ENCODE assay signal across 8 mouse cellular contexts in genomic region chr9:114933723-114934171, GRCm38 (mm10). TPM values are rescaled to one million over a fixed set of nuclear protein-coding genes. Genes with fewer than 3 reads are reported as not detected.
DNase-seq lines count a peak whose midpoint lies in the region; ATAC-seq and TF ChIP-seq lines count a peak whose summit lies in the region.

Gpd1l (minus strand) TSS chr9:114933987.

- H3K9me3 ChIP-seq in forebrain, embryonic 10.5 days = no peaks in the 10 kb centered on the region
- no peaks in the 10 kb centered on the region for H3K9me3 ChIP-seq in heart, embryonic 15.5 days (replicated peaks)
- H3K9me3 ChIP-seq in liver, embryonic 14.5 days (ENCODE audit: control insufficient read depth, low read length) = no peaks in the 10 kb centered on the region
- H3K9me3 ChIP-seq in neural tube, embryonic 11.5 days (ENCODE audit: control insufficient read depth, low read length) = no peaks in the 10 kb centered on the region
- no peaks in the 10 kb centered on the region for H3K9me3 ChIP-seq in stomach, postnatal 0 days (ENCODE audit: control insufficient read depth, low read length)

- TF ChIP-seq CTCF in liver, embryonic 14.5 days (IDR thresholded peaks at IDR 0.05; ENCODE audit: low read depth) = no peak
- TF ChIP-seq CTCF in stomach, postnatal 0 days (IDR thresholded peaks at IDR 0.05; ENCODE audit: low read depth) = no peak

- under 1% methylated on average over 30 of the region's 30 CpGs for WGBS in forebrain, embryonic 10.5 days
- WGBS in heart, embryonic 15.5 days = under 1% methylated on average over 30 of the region's 30 CpGs
- under 1% methylated on average over 30 of the region's 30 CpGs for WGBS in liver, embryonic 14.5 days (ENCODE audit: insufficient replicate concordance)
- WGBS in neural tube, embryonic 11.5 days = 1% methylated on average over 26 of the region's 30 CpGs
- under 1% methylated on average over 30 of the region's 30 CpGs for WGBS in stomach, postnatal 0 days

- H3K36me3 ChIP-seq in forebrain, embryonic 10.5 days (replicated peaks) = no peaks in the 10 kb centered on the region
- no peaks in the 10 kb centered on the region for H3K36me3 ChIP-seq in heart, embryonic 15.5 days
- H3K36me3 ChIP-seq in liver, embryonic 14.5 days (replicated peaks; ENCODE audit: control insufficient read depth, insufficient read depth, low read depth) = no peaks in the 10 kb centered on the region
- no peaks in the 10 kb centered on the region; the same call in 1 of the 2 replicates for H3K36me3 ChIP-seq in neural tube, embryonic 11.5 days (ENCODE audit: control insufficient read depth, insufficient read depth, low read length)
- H3K36me3 ChIP-seq in stomach, postnatal 0 days (ENCODE audit: control insufficient read depth, insufficient read depth, low read length) = no peaks in the 10 kb centered on the region

- peak within 1 kb of the TSS; percentile 80 for H3K27ac ChIP-seq in forebrain, embryonic 10.5 days
- H3K27ac ChIP-seq in heart, embryonic 15.5 days = peak within 1 kb of the TSS; percentile 89
- H3K27ac ChIP-seq in liver, embryonic 14.5 days = no peak within 1 kb of the TSS
- peak within 1 kb of the TSS; percentile 34 for H3K27ac ChIP-seq in neural tube, embryonic 11.5 days (ENCODE audit: low read depth, low read length)
- peak within 1 kb of the TSS; percentile 88 for H3K27ac ChIP-seq in stomach, postnatal 0 days (replicated peaks)

- H3K4me3 ChIP-seq in forebrain, embryonic 10.5 days = peak within 1 kb of the TSS; percentile 70
- peak within 1 kb of the TSS; percentile 94 for H3K4me3 ChIP-seq in heart, embryonic 15.5 days
- peak within 1 kb of the TSS; percentile 57 to 67 for H3K4me3 ChIP-seq in liver, embryonic 14.5 days (ENCODE audit: insufficient read depth in 1 of 2, low read depth in 2 of 2, low read length in 2 of 2)
- peak within 1 kb of the TSS; percentile 73 for H3K4me3 ChIP-seq in neural tube, embryonic 11.5 days (ENCODE audit: low read depth, low read length)
- peak within 1 kb of the TSS; percentile 78 for H3K4me3 ChIP-seq in stomach, postnatal 0 days (ENCODE audit: low read depth, low read length)

- peak; percentile 90 for DNase-seq in CD4-positive, CD25-positive, alpha-beta regulatory T cell, adult 2 months (ENCODE audit: low read depth, low spot score)
- DNase-seq in c-Kit-positive CD71-negative TER-119-negative erythroid progenitor cells, embryonic 14.5 days (ENCODE audit: low read depth) = peak; percentile 79
- DNase-seq in forebrain, embryonic 10.5 days (ENCODE audit: extremely low spot score, low spot score) = peak; percentile 96
- DNase-seq in kidney, postnatal 25 days = peak; percentile 98 to 100
- DNase-seq in liver, embryonic 14.5 days (ENCODE audit: low read depth in 3 of 3, low spot score in 3 of 3) = peak; percentile 76 to 78 (median 78)
- DNase-seq in neural tube, embryonic 11.5 days (ENCODE audit: low spot score) = peak; percentile 94
- peak; percentile 98 for DNase-seq in stomach, postnatal 0 days (ENCODE audit: low spot score)

- H3K27me3 ChIP-seq in forebrain, embryonic 10.5 days (ENCODE audit: poor library complexity, severe bottlenecking) = peaks cover 10% of the 10 kb centered on the region
- H3K27me3 ChIP-seq in heart, embryonic 15.5 days = no peaks in the 10 kb centered on the region
- H3K27me3 ChIP-seq in liver, embryonic 14.5 days (ENCODE audit: control insufficient read depth, insufficient read depth, low read length) = no peaks in the 10 kb centered on the region
- no peaks in the 10 kb centered on the region for H3K27me3 ChIP-seq in neural tube, embryonic 11.5 days (ENCODE audit: control insufficient read depth, insufficient read depth, low read length)
- H3K27me3 ChIP-seq in stomach, postnatal 0 days (ENCODE audit: control insufficient read depth, insufficient read depth, low read length) = no peaks in the 10 kb centered on the region

- ATAC-seq in heart, embryonic 15.5 days (replicated peaks; ENCODE audit: insufficient number of reproducible peaks, insufficient read depth, low FRiP score, low read depth) = peak; percentile 98
- peak; percentile 99 for ATAC-seq in liver, embryonic 14.5 days (ENCODE audit: insufficient read depth)
- ATAC-seq in neural tube, embryonic 11.5 days (ENCODE audit: insufficient read depth, low FRiP score, low TSS enrichment) = peak; percentile 97
- peak; percentile 98 for ATAC-seq in stomach, postnatal 0 days (ENCODE audit: low FRiP score, low TSS enrichment)

- no peak for TF ChIP-seq EP300 in liver, embryonic 14.5 days (IDR thresholded peaks at IDR 0.05; ENCODE audit: low read depth)
- TF ChIP-seq EP300 in stomach, postnatal 0 days (optimal IDR thresholded peaks at IDR 0.05) = no peak

- peak within 1 kb of the TSS; percentile 82 for H3K9ac ChIP-seq in heart, embryonic 15.5 days
- peak within 1 kb of the TSS; percentile 39 for H3K9ac ChIP-seq in liver, embryonic 14.5 days (replicated peaks)
- H3K9ac ChIP-seq in neural tube, embryonic 11.5 days (ENCODE audit: low read length) = peak within 1 kb of the TSS; percentile 70
- H3K9ac ChIP-seq in stomach, postnatal 0 days (ENCODE audit: low read length) = peak within 1 kb of the TSS; percentile 74

- peaks cover 29% of the 10 kb centered on the region for H3K4me1 ChIP-seq in forebrain, embryonic 10.5 days
- H3K4me1 ChIP-seq in heart, embryonic 15.5 days (replicated peaks) = peaks cover 17% of the 10 kb centered on the region
- H3K4me1 ChIP-seq in liver, embryonic 14.5 days (replicated peaks; ENCODE audit: control insufficient read depth in 2 of 2, insufficient read depth in 2 of 2, low read length in 1 of 2) = peaks cover 0 to 9% of the 10 kb centered on the region in 2 experiments; a peak in 2 of 4 replicates
- peaks cover 8% of the 10 kb centered on the region; the same call in 1 of the 2 replicates for H3K4me1 ChIP-seq in neural tube, embryonic 11.5 days (ENCODE audit: control insufficient read depth, insufficient read depth, low read length)
- H3K4me1 ChIP-seq in stomach, postnatal 0 days (replicated peaks; ENCODE audit: control insufficient read depth, insufficient read depth) = 0 out of 2 replicates have a peak, but pooled peaks cover 5% of the 10 kb centered on the region

- peak within 1 kb of the TSS; percentile 98 for H3K4me2 ChIP-seq in heart, embryonic 15.5 days
- H3K4me2 ChIP-seq in liver, embryonic 14.5 days (ENCODE audit: low read depth) = peak within 1 kb of the TSS; percentile 78
- peak within 1 kb of the TSS; percentile 96 for H3K4me2 ChIP-seq in neural tube, embryonic 11.5 days (ENCODE audit: low read depth)
- H3K4me2 ChIP-seq in stomach, postnatal 0 days (replicated peaks; ENCODE audit: low read depth) = peak within 1 kb of the TSS; percentile 92

RNA-seq across cellular contexts. Expression of gene Gpd1l, which starts in this region (rescaled TPM):
- polyA plus RNA-seq in forebrain, embryonic 10.5 days (2016; fragmentation: Nextera tagmentation; extraction: Ambion mirVana) = 13.2 and 14.6 TPM in 2 replicates
- 14.5 and 18.8 TPM in 2 replicates for polyA plus RNA-seq in heart, embryonic 15.5 days (2015; fragmentation: Nextera tagmentation; extraction: Ambion mirVana)
- polyA plus RNA-seq in liver, embryonic 14.5 days (2012; rRNA removed) = 3.9 and 4.6 TPM in 2 replicates
- 3.4 and 3.7 TPM in 2 replicates for polyA plus RNA-seq in liver, embryonic 14.5 days (2014; fragmentation: Nextera tagmentation; extraction: Ambion mirVana)
- polyA plus RNA-seq in neural tube, embryonic 11.5 days (2014; fragmentation: Nextera tagmentation; extraction: Ambion mirVana) = 11.5 and 12.0 TPM in 2 replicates
- polyA plus RNA-seq in stomach, postnatal 0 days (2015; fragmentation: Nextera tagmentation; extraction: Ambion mirVana) = 17.3 and 19.2 TPM in 2 replicates
